Mouse (Mus musculus) gastrocnemius, postnatal 14 days (tissue): ENCODE results near the gene Cdh23. TPM values are rescaled to one million over a fixed set of nuclear protein-coding genes. Genes with fewer than 3 reads are reported as not detected.

ENCODE experiments used
- DNase-seq: peaks from one replicate; pipeline ENCODE4 v3.0.0; 2021; ENCODE audit warnings: mixed read lengths
- intact Hi-C: fragments of 180-260 bp; cut with DNase I; formaldehyde crosslinking; loops from one replicate; pipeline ENCODE4 v1.15.1; 2025; ENCODE audit warnings: low total_unique reads
- total RNA-seq, 2 experiments: library from RNA; stranded (reverse); gene quantifications; 2 replicates each; pipeline ENCODE4 v1.2.3; 2021

The Cdh23 gene
- total RNA-seq, 2 experiments from 2014 or later: 2.4 to 4.4 TPM

DNA sequence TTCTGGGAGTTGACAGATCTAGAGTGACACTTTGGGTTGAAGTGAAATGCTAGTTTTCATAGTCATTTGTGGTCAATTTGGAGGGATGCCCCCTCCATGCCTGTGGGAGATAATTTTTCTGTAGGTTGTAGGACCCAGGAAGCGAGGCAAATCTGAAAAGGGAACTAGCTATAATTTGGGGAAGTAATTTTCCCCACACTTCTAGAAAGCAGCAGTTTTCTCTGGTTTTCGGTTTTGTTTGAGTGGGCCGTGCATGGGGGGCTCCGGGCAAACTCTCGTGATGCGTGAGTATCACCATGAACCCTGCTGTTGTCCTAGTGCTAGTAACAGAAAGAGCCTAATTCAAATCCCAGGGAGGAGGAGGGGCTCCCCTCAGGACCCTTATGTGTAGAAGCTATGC lies 412.0 kb downstream of the Cdh23 start:
- no peak for DNase-seq
- intact Hi-C loops: no loop called here

DNA sequence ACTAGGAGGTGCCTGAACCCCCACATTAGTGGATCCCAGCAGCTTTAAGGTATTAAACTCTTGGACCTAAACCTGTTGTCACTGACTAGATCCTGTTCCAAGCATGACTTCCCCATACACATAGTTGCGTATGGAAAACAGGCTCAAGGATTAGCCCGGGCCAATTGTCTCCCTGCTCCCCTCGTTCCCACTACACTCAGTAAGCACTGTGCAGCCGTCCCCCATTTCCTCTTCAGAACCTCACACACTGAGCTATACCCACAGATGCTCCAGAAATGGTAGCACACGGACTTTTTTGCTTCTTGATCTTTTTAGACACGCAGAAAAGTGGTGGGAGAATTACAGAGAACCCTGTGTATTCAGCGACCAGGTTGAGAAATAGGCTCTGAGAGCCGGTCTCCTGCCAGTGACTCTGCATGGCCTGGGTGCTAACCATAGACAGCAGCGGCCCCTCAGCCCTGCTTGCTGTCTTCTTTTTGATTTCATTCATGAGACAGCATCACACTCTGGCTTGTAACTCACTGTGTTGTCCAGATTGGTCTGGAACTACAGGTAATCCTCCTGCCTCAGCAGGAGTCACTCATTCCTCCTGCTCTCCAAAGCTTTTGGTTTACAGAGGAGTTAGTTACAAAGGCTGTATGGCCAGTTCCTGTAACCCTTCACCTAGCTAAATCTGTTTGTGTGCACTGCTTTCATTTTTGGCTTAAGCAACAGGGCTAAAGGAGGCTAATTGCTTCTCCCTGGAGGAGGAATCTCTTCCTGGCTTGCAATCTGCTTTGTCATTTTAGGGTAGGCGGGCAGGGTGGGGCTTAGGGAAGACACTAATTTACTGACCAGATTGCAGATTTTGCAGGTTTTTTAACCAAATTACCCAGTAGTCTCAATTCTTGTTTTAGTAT lies 413.9 kb downstream of the Cdh23 start:
- no peak for DNase-seq
- intact Hi-C loops: no loop called here

GRCm38 (mm10) chr10:60281571-60282050 lies 414.7 kb downstream of the Cdh23 start:
- intact Hi-C loops: no loop called here
- no peak for DNase-seq

GRCm38 (mm10) chr10:60280353-60280752 lies 415.9 kb downstream of the Cdh23 start:
- DNase-seq: no peak
- intact Hi-C loops: no loop called here

GRCm38 (mm10) chr10:60279941-60280301 lies 416.4 kb downstream of the Cdh23 start:
- DNase-seq: peak; percentile 63
- intact Hi-C loops: no loop called here

- DNase-seq: no peak
- intact Hi-C loops: no loop called here
Observed at GRCm38 (mm10) chr10:60279290-60279940, 416.9 kb downstream of the Cdh23 start.

DNA sequence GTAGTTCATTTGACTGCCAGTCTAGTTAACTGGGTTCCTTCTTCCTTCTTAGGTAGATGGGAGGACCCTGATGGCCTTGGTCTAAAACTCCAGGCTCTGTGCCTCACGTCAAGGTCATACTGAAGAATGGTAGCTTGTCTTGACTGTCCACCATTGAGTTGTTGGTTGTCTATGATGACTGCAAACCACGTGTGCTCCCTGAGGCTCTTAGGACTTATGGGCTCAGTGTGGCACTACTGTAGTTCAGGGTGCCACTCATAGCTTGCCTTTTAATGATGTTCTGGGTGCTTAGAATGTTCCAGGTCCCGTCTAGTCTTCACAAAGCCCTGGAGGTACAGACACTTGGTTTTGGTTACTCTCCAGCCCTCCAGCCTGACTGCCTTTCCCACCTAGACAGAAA lies 417.5 kb downstream of the Cdh23 start:
- intact Hi-C loops: no loop called here
- no peak for DNase-seq

DNA sequence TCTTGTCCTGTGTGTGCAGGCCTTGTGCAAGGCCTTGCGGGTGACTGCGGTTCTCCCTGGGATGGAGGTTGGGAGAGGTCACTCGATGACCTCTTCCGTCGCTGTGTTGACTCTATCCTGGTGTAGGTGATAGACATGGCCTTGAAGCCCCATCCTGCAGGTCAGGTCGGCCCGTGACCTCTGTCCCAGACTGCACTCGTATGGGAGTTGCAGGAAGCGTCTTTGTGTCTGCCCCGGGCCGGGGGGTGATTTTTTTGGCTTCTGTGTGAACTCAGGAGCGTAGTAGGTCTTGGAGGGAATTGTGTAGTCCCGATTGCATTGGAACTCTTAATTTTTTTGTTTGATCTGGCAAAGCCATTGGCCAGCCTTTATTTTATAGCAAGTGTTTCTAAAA lies 418.3 kb downstream of the Cdh23 start:
- intact Hi-C loops: no loop called here
- no peak for DNase-seq

DNA sequence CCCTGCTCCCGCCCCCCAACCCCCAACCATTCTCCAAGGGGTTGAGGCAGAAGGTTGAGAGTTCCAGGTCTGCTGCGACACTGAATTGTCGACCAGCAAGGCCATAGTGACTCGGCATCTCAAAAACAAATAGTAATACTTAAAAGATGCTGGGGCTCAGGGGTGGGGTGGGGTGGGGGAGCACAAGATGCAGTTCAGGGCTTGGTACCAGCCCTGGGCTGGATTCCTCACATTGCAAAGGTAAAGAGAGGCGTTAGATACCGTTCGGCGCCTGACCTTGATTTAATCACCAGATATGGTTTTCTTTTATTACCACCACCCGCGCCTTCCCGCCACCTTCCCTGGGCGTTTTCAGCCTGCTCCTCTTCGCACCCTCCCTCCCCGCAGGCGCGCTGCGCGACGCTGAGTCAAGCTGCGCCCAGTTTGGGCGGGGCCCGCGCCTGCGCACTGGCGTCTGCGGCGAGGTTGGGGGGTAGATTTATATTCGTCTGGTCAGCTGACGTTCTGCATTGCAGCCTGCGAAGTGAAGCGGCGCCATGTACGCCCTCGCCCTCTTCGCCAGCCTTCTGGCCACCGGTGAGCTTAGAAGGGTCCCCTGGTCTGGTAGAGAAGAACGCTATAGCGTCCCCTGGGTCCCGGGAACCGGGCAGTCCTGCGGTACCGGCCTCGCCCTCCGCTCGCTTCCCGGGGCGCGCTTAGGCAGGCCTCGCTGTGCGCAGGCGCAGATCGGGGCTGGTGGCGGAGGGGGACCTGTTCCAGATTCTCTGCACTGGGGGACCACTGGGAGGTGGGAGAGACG lies 418.9 kb downstream of the Cdh23 start, which contains the start of gene Psap:
Gene Psap (plus strand): TSS at position 421 of the 799 bp plus-strand sequence.
- intact Hi-C loops: no loop called here
- DNase-seq: peak; percentile 94

DNA sequence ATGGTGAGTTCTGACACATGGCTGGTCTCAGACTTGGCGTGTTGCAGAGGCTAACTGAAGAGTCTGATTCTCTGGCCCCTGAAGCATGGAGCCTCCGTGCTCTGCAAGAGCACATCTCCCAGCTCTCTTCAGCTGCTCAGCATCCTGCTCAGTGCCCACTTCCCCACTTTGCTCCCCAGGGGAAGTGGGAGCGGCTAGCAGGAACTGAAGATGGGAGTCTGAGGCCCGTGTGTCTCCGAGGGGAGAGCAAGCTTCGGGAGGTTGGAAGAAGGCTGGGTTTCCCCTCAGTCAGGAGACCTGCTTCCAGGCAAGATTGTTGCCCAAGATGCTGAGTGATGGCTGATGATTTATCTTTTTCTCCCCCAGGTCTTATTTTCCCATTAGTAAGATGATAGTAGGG lies 422.9 kb downstream of the Cdh23 start:
- no peak for DNase-seq
- intact Hi-C loops: no loop called here

DNA sequence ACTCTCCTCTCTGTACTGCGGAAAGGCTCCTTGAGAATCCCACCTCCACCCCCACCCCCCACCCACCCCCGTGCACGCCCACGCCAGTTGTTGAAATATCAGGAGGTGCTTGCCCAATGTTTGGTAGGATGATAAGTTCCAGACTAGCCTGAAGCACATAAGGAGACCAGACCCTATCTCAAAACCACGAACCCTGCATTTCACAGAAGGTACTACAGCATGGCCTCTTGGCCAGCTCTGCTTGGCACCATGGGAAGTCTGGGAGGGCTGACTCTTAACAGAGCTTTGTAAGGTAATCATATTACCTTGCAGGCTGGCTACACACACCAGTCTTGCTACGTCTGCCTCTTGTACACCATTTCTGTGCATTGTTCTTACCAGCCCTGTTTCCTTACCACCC lies 424.0 kb downstream of the Cdh23 start:
- DNase-seq: no peak
- intact Hi-C loops: no loop called here

- DNase-seq: no peak
- intact Hi-C loops: no loop called here
Observed at GRCm38 (mm10) chr10:60271015-60271414, 425.3 kb downstream of the Cdh23 start.

DNA sequence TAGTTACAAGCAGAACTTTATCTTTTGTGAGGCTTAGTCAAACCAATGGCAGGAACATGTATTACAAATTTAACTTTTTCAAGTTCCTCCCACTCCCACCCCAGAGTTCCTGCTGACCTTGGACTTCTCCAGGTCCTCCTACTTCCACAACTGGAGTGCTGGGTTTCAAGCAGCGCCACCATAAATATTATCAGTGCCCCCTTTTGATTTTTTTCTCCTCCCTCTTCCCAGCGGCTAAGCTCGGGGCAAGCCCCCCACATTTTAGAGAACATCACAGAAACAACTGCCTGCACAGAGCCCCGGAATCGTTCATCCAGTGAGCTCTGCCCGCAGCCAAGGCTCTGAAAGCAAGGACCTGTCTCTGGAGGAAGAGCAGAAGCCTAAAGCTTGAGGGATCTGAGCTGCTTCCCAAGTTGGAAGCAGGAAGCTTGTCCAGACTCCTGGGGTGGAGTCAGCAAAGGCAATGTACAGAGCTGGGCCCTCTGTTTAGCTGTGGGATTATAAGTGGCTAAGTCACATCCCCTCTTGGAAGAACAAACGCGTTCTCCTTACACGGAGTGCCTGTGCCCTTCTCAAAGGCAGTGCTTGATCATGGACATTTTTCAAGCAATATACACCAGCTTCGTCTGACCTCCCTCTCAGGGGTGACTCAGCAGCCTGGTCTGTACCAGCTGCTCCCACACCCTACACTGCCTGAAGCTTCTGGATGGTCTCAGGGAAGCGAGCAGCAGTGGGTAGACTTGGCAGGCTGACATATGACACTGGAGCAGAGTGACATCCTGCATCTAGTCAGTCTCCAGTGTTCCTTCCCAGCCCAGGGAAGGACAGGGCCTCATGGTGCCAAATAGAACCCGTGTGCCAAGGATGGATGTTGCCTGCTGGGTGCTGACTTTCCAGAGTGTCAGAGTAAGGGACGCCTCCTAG lies 426.9 kb downstream of the Cdh23 start:
- intact Hi-C loops: no loop called here
- DNase-seq: no peak

DNA sequence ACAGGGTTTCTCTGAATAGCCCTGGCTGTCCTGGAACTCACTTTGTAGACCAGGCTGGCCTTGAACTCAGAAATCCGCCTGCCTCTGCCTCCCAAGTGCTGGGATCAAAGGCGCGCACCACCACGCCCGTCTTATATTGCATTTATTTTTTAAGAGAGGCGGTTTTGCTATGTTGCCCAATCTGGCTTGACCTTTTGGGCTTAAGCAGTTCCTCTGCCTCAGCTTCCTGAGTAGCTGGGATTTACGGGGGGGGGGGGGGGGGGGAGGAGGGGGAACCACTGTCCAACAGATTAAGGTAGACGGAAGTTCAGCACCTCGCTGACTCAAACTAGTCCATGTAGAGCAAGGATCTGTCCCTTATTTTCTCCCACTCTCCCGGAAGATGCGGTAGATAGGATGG lies 427.6 kb downstream of the Cdh23 start:
- intact Hi-C loops: no loop called here
- DNase-seq: no peak

DNA sequence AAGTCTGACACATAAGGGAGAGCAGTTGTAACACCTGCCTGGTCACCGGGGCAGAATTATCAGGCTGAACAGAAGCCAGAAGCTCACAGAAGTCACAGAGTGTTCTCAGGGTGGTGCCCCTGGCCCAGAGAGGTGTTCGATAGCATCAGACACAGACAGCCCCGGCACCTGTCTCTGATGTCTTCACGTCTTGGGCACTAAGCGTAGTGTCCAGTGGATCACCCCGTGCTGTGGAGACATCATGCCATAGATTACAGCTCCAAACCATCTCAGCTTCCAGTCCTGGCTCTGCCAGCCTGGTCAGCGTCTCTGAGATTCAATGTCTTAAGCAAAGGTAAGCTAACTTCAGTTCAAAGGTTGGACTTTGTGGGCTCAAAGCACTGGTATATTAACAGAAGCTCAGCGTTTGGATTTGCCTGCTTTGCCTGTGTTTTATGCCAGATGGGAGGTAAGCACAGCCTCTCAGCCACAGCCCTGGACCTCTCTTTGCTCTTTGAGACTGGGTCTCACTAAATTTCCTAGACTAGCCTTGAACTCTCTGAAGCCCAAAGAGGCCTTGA lies 429.4 kb downstream of the Cdh23 start:
- no peak for DNase-seq
- intact Hi-C loops: no loop called here

GRCm38 (mm10) chr10:60265252-60265651 lies 431.0 kb downstream of the Cdh23 start:
- intact Hi-C loops: no loop called here
- peak; percentile 72 for DNase-seq

DNA sequence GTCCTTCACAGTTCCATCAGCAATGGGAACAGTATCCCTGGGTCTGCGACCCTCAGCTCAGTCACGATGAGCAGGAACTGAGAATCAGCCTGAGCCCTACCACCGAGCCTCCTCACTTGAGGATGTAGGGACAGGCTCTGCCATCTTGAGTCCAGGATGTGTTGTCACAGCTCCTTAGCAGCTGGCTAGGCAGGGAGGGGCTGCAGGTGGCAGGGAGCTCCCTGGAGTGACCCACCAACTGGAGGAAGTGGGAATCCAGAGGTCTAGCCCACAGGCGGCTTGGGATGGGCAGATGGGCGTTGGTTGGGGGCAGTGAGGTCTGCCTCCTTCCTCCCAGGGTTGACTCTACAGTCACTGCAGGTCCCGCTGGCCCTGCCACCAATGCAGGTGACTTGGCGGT lies 432.9 kb downstream of the Cdh23 start:
- no peak for DNase-seq
- intact Hi-C loops: no loop called here

DNA sequence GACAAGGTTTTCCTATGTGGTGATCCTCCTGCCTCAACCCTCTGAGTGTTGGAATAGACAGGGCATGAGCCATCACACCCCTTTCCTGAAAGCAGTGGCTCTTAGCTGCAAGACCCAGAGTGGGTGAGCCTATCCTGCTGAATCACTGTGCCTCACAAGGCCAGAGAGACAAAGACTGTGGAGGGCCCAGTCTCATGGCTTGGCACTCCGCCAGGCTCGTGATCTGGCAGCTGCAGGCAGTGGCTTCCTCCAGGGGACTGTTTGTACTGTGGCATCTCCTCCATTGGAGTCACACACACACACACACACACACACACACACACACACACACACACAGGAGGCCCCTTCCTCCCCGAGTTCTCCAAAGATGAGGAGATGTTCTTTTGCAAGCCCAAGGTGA lies 433.9 kb downstream of the Cdh23 start:
- intact Hi-C loops: no loop called here

GRCm38 (mm10) chr10:60261530-60261929 lies 434.8 kb downstream of the Cdh23 start:
- DNase-seq: no peak
- intact Hi-C loops: no loop called here

More for the DNA sequence above, 433.9 kb downstream of the Cdh23 start:
- DNase-seq: peak; percentile 86
